Mouse (Mus musculus) heart, embryonic 14.5 days (tissue): ENCODE data around the gene Fgfr2. TPM values are rescaled to one million over a fixed set of nuclear protein-coding genes. Genes with fewer than 3 reads are reported as not detected.

Source experiments
- ATAC-seq: fragments of 200-750 bp; cut with Nextera tagmentation; 2 replicates; pipeline ENCODE4 v1.8.0; 2017; ENCODE audit warnings: low read depth, moderate TSS enrichment; ENCODE audit not compliant: insufficient number of reproducible peaks, insufficient read depth, low FRiP score
- H3K27ac ChIP-seq, 2 experiments: fragments of 200-500 bp in 1 of 2; fragments of 300-500 bp in 1 of 2; sonication (generic) in 1 of 2; replicated peaks in 1 of 2; 2 replicates each; pipeline ENCODE4 v1.5.1; 2012 to 2014; ENCODE audit warnings: low read depth in 2 of 2, low read length in 2 of 2, control low read depth in 1 of 2, mild to moderate bottlenecking in 1 of 2, mixed read lengths in 1 of 2; ENCODE audit not compliant: control insufficient read depth in 1 of 2, insufficient read depth in 1 of 2
- H3K27me3 ChIP-seq: fragments of 300-500 bp; sonication (generic); 2 replicates; pipeline ENCODE4 v1.6.1; 2014; ENCODE audit warnings: mild to moderate bottlenecking, low read length, control low read depth; ENCODE audit not compliant: control insufficient read depth, insufficient read depth
- H3K36me3 ChIP-seq: fragments of 300-500 bp; sonication (generic); 2 replicates; pipeline ENCODE4 v1.6.1; 2014; ENCODE audit warnings: mild to moderate bottlenecking, control low read depth, low read length, mixed read lengths; ENCODE audit not compliant: control insufficient read depth, insufficient read depth
- H3K4me1 ChIP-seq, 2 experiments: fragments of 200-500 bp in 1 of 2; fragments of 300-500 bp in 1 of 2; sonication (generic) in 1 of 2; 2 replicates each; pipeline ENCODE4 v1.6.1; 2012 to 2014; ENCODE audit warnings: low read length in 2 of 2, control low read depth in 1 of 2, mixed read lengths in 1 of 2; ENCODE audit not compliant: control insufficient read depth in 2 of 2, insufficient read depth in 2 of 2
- H3K4me2 ChIP-seq: fragments of 300-500 bp; sonication (generic); 2 replicates; pipeline ENCODE4 v1.6.1; 2014; ENCODE audit warnings: mild to moderate bottlenecking, low read length
- H3K4me3 ChIP-seq, 2 experiments: fragments of 200-500 bp in 1 of 2; fragments of 300-500 bp in 1 of 2; sonication (generic) in 1 of 2; 2 replicates each; pipeline ENCODE4 v1.5.1; 2012 to 2014; ENCODE audit warnings: low read length in 2 of 2, mild to moderate bottlenecking in 2 of 2, control low read depth in 1 of 2, low read depth in 1 of 2, moderate library complexity in 1 of 2; ENCODE audit not compliant: control insufficient read depth in 1 of 2, insufficient read depth in 1 of 2
- H3K9ac ChIP-seq: fragments of 300-500 bp; sonication (generic); 2 replicates; pipeline ENCODE4 v1.6.1; 2014; ENCODE audit warnings: mild to moderate bottlenecking, low read length
- H3K9me3 ChIP-seq: fragments of 300-500 bp; sonication (generic); 2 replicates; pipeline ENCODE4 v1.6.1; 2016; ENCODE audit warnings: low read length, control low read depth; ENCODE audit not compliant: control insufficient read depth
- WGBS: fragments of 180-500 bp; shearing (Covaris S2); extraction: QIAGEN DNeasy Blood & Tissue Kit; methylation state at CpG from one replicate; pipeline ENCODE4 v1.1.7; 2014; 5-methylcytosine and 5-hydroxymethylcytosine counted together
- polyA plus RNA-seq: library from polyadenylated mRNA; unstranded; fragments of >200 nt; fragmentation: Nextera tagmentation; extraction: Ambion mirVana; gene quantifications from 2 replicates; pipeline ENCODE4 v1.2.1, GENCODE M21; 2014

Fgfr2 gene
- polyA plus RNA-seq, 1 experiment from 2014 or later = 22.4 TPM

DNA sequence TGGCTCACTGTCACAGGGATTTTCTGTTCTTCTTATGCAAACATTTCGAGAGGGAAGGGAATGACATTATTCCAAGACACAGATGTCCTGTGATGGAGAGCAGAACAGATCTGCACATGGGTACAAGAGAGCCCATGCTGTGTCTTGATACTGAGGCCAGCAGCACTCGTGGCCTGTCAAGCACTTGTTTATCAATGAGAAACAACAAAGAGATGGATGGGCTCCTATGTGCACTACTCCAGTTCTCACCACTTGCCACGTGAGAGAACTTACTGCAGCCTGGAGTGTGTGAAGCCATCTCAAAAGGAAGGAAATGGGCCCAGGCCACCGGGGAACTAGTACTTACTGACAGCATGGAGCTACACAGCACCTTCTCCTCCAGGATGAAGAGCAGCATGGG is 336.6 kb downstream of the Fgfr2 start:
- H3K4me1 ChIP-seq = peaks cover 34 to 60% of the 10 kb centered on the region in 2 experiments
- H3K4me2 ChIP-seq = peak overlapping the region; percentile 2; the same call in 1 of the 2 replicates

DNA sequence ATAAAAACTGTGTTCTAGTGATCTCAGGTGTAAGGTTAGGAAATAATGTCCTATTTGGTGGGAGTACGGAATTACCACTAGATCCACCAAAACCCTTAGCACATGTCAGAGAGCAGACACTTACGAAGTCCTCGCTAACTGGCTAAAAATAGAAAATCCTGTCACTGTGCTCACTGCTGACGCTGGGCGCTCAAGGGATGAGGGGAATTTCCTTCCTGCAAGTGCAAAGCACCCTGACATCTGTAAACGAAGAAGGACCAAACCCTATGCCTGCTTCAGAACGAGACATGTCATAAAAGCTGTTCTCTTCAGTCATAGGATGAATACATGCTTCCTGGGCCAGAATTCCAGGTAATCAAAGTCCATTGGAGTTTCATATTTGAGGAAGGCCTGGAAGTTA is 337.1 kb downstream of the Fgfr2 start:
- H3K9me3 ChIP-seq = no peaks in the 10 kb centered on the region
- H3K9ac ChIP-seq = peak overlapping the region; percentile 4; the same call in 1 of the 2 replicates
- no peaks in the 10 kb centered on the region for H3K36me3 ChIP-seq
- ATAC-seq = no peak
- H3K27me3 ChIP-seq = no peaks in the 10 kb centered on the region
- WGBS = 3% methylated on average over 7 of the region's 7 CpGs
- H3K4me1 ChIP-seq = peaks cover 39 to 65% of the 10 kb centered on the region in 2 experiments
- no peak overlapping the region for H3K4me3 ChIP-seq
- H3K4me2 ChIP-seq = peak overlapping the region; percentile 2; the same call in 1 of the 2 replicates
- H3K27ac ChIP-seq = peak overlapping the region; percentile 73

More for the DNA sequence above, 336.6 kb downstream of the Fgfr2 start:
- H3K9me3 ChIP-seq = no peaks in the 10 kb centered on the region
- no peak overlapping the region for H3K4me3 ChIP-seq
- no peak for ATAC-seq
- peak overlapping the region; percentile 4; the same call in 1 of the 2 replicates for H3K9ac ChIP-seq
- no peaks in the 10 kb centered on the region for H3K36me3 ChIP-seq
- 12% methylated on average over 4 of the region's 4 CpGs for WGBS
- peak overlapping the region; percentile 73 for H3K27ac ChIP-seq
- no peaks in the 10 kb centered on the region for H3K27me3 ChIP-seq

GRCm38 (mm10) chr7:132784101-132784500 is 339.0 kb downstream of the Fgfr2 start:
- Histone ChIP-seq H3K27me3 (no peaks in the 10 kb centered on the region), H3K9me3 (no peaks in the 10 kb centered on the region), H3K4me3 (no peak overlapping the region), H3K9ac (no peak overlapping the region), H3K4me1 (peaks cover 47 to 78% of the 10 kb centered on the region in 2 experiments), H3K4me2 (no peak overlapping the region), H3K27ac (no peak overlapping the region), H3K36me3 (0 out of 2 replicates have a peak, but pooled peaks cover under 1% of the 10 kb centered on the region)
- no peak for ATAC-seq
- 65% methylated on average over 5 of the region's 5 CpGs for WGBS

- no peak overlapping the region for H3K4me3 ChIP-seq
- H3K27ac ChIP-seq = peak overlapping the region; percentile 9 to 64; a peak in 3 of 4 replicates
- H3K4me1 ChIP-seq = peaks cover 47 to 70% of the 10 kb centered on the region in 2 experiments
- no peaks in the 10 kb centered on the region for H3K27me3 ChIP-seq
- ATAC-seq = no peak
- H3K9me3 ChIP-seq = no peaks in the 10 kb centered on the region
- peaks cover 13% of the 10 kb centered on the region for H3K36me3 ChIP-seq
- WGBS = 32% methylated on average over 6 of the region's 6 CpGs
- peak overlapping the region; percentile 27; the same call in 1 of the 2 replicates for H3K9ac ChIP-seq
- no peak overlapping the region for H3K4me2 ChIP-seq
Measured at GRCm38 (mm10) chr7:132781850-132782249, 341.3 kb downstream of the Fgfr2 start.

- no peak overlapping the region for H3K4me2 ChIP-seq
- 42% methylated on average over 7 of the region's 7 CpGs for WGBS
- peaks cover 18% of the 10 kb centered on the region for H3K36me3 ChIP-seq
- H3K4me3 ChIP-seq = no peak overlapping the region
- H3K9ac ChIP-seq = peak overlapping the region; percentile 27; the same call in 1 of the 2 replicates
- H3K4me1 ChIP-seq = peaks cover 41 to 70% of the 10 kb centered on the region in 2 experiments
- ATAC-seq = no peak
- no peaks in the 10 kb centered on the region for H3K9me3 ChIP-seq
- H3K27me3 ChIP-seq = no peaks in the 10 kb centered on the region
- peak overlapping the region; percentile 9 to 64; a peak in 3 of 4 replicates for H3K27ac ChIP-seq
Measured at GRCm38 (mm10) chr7:132781130-132781814, 341.9 kb downstream of the Fgfr2 start.

GRCm38 (mm10) chr7:132780611-132781010 is 342.5 kb downstream of the Fgfr2 start:
- Histone ChIP-seq H3K27ac (peak overlapping the region in 1 of 2 experiments; percentile 64; a peak in 2 of 4 replicates), H3K4me3 (no peak overlapping the region), H3K9me3 (no peaks in the 10 kb centered on the region), H3K27me3 (no peaks in the 10 kb centered on the region), H3K9ac (no peak overlapping the region), H3K4me2 (no peak overlapping the region), H3K4me1 (peaks cover 38 to 68% of the 10 kb centered on the region in 2 experiments), H3K36me3 (peaks cover 19% of the 10 kb centered on the region)
- no peak for ATAC-seq
- WGBS = 62% methylated on average over 4 of the region's 4 CpGs

DNA sequence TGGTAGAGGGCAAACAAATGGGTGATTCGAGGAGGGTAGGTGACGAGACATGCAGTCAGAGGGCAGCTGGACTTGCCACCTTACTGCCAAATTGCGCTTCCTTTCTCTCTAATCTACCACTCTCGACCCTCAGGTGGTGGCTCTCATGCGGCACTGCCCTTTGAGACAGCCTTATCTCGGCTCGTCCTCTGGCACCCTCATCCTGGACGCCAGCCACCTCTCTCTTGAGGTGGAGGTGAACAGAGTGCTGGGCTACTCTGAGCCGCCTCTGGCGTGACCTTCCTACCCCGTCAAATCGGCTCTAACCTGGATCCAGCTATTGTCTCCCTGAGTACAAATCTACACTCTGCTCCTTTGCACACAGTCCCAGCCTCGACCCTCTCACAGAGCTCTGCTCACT is 344.5 kb downstream of the Fgfr2 start:
- no peak overlapping the region for H3K4me2 ChIP-seq
- 51% methylated on average over 13 of the region's 13 CpGs for WGBS
- ATAC-seq = no peak
- H3K9ac ChIP-seq = peak overlapping the region; percentile 34; the same call in 1 of the 2 replicates
- H3K9me3 ChIP-seq = no peaks in the 10 kb centered on the region
- peaks cover 24% of the 10 kb centered on the region for H3K36me3 ChIP-seq
- H3K4me1 ChIP-seq = peaks cover 36 to 64% of the 10 kb centered on the region in 2 experiments
- H3K27me3 ChIP-seq = no peaks in the 10 kb centered on the region
- no peak overlapping the region for H3K4me3 ChIP-seq
- no peak overlapping the region for H3K27ac ChIP-seq
